In the genomic region with DNA sequence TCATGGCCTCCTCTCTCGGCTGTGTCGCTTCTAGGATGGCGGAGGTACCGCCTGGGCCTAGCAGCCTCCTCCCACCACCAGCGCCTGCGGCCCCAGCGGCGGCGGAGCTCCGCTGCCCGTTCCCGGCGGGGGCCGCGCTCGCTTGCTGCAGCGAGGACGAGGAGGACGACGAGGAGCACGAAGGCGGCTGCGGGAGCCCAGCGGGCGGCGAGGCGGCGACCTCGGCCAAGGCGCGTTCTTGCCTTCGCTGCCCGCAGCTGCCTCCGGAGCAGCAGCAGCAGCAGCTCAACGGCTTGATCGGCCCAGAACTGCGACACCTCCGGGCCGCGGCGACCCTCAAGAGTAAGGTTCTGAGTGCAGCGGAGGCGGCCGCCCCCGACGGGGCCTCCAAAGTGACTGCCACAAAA, we compare ENCODE assay signal across 8 mouse cellular contexts. TPM values are rescaled to one million over a fixed set of nuclear protein-coding genes. Genes with fewer than 3 reads are reported as not detected.
DNase-seq lines count a peak whose midpoint lies in the region; ATAC-seq and TF ChIP-seq lines count a peak whose summit lies in the region.

No protein-coding gene starts in this region.

- no peak for TF ChIP-seq CTCF in E14TG2a.4 (conservative IDR thresholded peaks at IDR 0.05; ENCODE audit: low read length)
- TF ChIP-seq CTCF in bone marrow, adult 2 months (IDR thresholded peaks at IDR 0.05; ENCODE audit: control insufficient read depth, insufficient read depth, low read length) = no peak
- no peak for TF ChIP-seq CTCF in layer of hippocampus, adult 2 months (conservative IDR thresholded peaks at IDR 0.05)
- TF ChIP-seq CTCF in lung, embryonic 14.5 days (IDR thresholded peaks at IDR 0.05; ENCODE audit: low read depth) = no peak

- ATAC-seq in erythroid progenitor cell, adult 5-6 weeks (replicated peaks; ENCODE audit: low FRiP score, poor library complexity, severe bottlenecking) = peak; percentile 64; the same call in 1 of the 2 replicates
- peak; percentile 83 for ATAC-seq in lung, embryonic 14.5 days (ENCODE audit: insufficient read depth)
- ATAC-seq in neural tube, embryonic 15.5 days (ENCODE audit: low FRiP score) = peak; percentile 86

- under 1% methylated on average over 46 of the region's 46 CpGs for WGBS in bone marrow, adult 2 months
- 0% methylated on average over 45 of the region's 46 CpGs for WGBS in lung, embryonic 14.5 days
- 3% methylated on average over 45 of the region's 46 CpGs for whole genome bisulfite sequencing in neural tube, embryonic 15.5 days

- H3K27me3 ChIP-seq in E14TG2a.4 (ENCODE audit: insufficient read depth, low read length) = no peaks in the 10 kb centered on the region
- H3K27me3 ChIP-seq in lung, embryonic 14.5 days (ENCODE audit: insufficient read depth, low read length) = no peaks in the 10 kb centered on the region
- H3K27me3 ChIP-seq in neural tube, embryonic 15.5 days (replicated peaks) = no peaks in the 10 kb centered on the region

- peaks cover 29% of the 10 kb centered on the region for H3K36me3 ChIP-seq in E14TG2a.4 (ENCODE audit: insufficient read depth, low read length)
- peaks cover 12% of the 10 kb centered on the region; the same call in 1 of the 2 replicates for H3K36me3 ChIP-seq in lung, embryonic 14.5 days (ENCODE audit: insufficient read depth)
- no peaks in the 10 kb centered on the region for H3K36me3 ChIP-seq in neural tube, embryonic 15.5 days

- peak; percentile 61 to 66 for DNase-seq in heart, postnatal 14 days
- DNase-seq in layer of hippocampus, adult 2 months (ENCODE audit: low spot score in 2 of 2) = peak; percentile 28 to 33
- peak; percentile 69 for DNase-seq in lung, embryonic 14.5 days
- DNase-seq in thymus, adult 18-20 months = peak; percentile 45 to 50

- no peaks in the 10 kb centered on the region for H3K9me3 ChIP-seq in E14TG2a.4 (ENCODE audit: low read length)
- no peaks in the 10 kb centered on the region for H3K9me3 ChIP-seq in lung, embryonic 14.5 days (ENCODE audit: low read depth, low read length)
- no peaks in the 10 kb centered on the region for H3K9me3 ChIP-seq in neural tube, embryonic 15.5 days (replicated peaks)

- peak overlapping the region; percentile 97 for H3K4me2 ChIP-seq in lung, embryonic 14.5 days
- H3K4me2 ChIP-seq in neural tube, embryonic 15.5 days = peak overlapping the region; percentile 83

- no peak for TF ChIP-seq POLR2A in bone marrow, adult 2 months (IDR thresholded peaks at IDR 0.05; ENCODE audit: borderline replicate concordance, control insufficient read depth, low read depth, low read length)

- H3K27ac ChIP-seq in bone marrow, adult 2 months (ENCODE audit: control insufficient read depth, insufficient read depth, low read depth, low read length, poor library complexity) = peak overlapping the region; percentile 87
- peak overlapping the region; percentile 94 for H3K27ac ChIP-seq in layer of hippocampus, adult 2 months
- peak overlapping the region; percentile 78 for H3K27ac ChIP-seq in lung, embryonic 14.5 days (ENCODE audit: low read depth)
- H3K27ac ChIP-seq in neural tube, embryonic 15.5 days (replicated peaks) = peak overlapping the region; percentile 84

- intact Hi-C loops in heart, postnatal 14 days (cut with DNase I) = loop anchor here (5.0 kb wide), 1 partner anchor 105 kb away; a partner anchor contains a TSS

- H3K9ac ChIP-seq in lung, embryonic 14.5 days = peak overlapping the region; percentile 87
- peak overlapping the region; percentile 70 for H3K9ac ChIP-seq in neural tube, embryonic 15.5 days (replicated peaks)

- peak overlapping the region; percentile 93 for H3K4me3 ChIP-seq in E14TG2a.4 (replicated peaks; ENCODE audit: low read length)
- H3K4me3 ChIP-seq in bone marrow, adult 2 months (replicated peaks; ENCODE audit: control insufficient read depth, low read depth, low read length) = peak overlapping the region; percentile 74
- peak overlapping the region; percentile 68 for H3K4me3 ChIP-seq in layer of hippocampus, adult 2 months
- H3K4me3 ChIP-seq in lung, embryonic 14.5 days (ENCODE audit: low read depth, low read length) = peak overlapping the region; percentile 89
- H3K4me3 ChIP-seq in neural tube, embryonic 15.5 days (replicated peaks) = peak overlapping the region; percentile 59

- H3K4me1 ChIP-seq in E14TG2a.4 (replicated peaks; ENCODE audit: low read depth, low read length) = peaks cover 31% of the 10 kb centered on the region
- peaks cover 1% of the 10 kb centered on the region; the same call in 1 of the 2 replicates for H3K4me1 ChIP-seq in bone marrow, adult 2 months (ENCODE audit: control insufficient read depth, insufficient read depth, low read length)
- peaks cover 16% of the 10 kb centered on the region for H3K4me1 ChIP-seq in lung, embryonic 14.5 days (ENCODE audit: insufficient read depth)
- peaks cover 30% of the 10 kb centered on the region for H3K4me1 ChIP-seq in neural tube, embryonic 15.5 days

RNA-seq across cellular contexts. Expression of a gene that starts 0.6 kb away (rescaled TPM):
- polyA plus RNA-seq in bone marrow, adult 2 months (2011; ENCODE audit: insufficient read depth, insufficient read length, low replicate concordance, missing spikeins) = 8.1 and 13.6 TPM in 2 replicates
- total RNA-seq in erythroid progenitor cell, adult 5-6 weeks (2015; ENCODE audit: low replicate concordance) = 9.4 and 12.2 TPM in 2 replicates
- total RNA-seq in erythroid progenitor cell, adult 5-6 weeks (2017; ENCODE audit: low replicate concordance) = 13.2 and 24.1 TPM in 2 replicates
- 10 to 100 TPM; 20.4 to 24.7 TPM for total RNA-seq in heart, postnatal 14 days (2021)
- 10 to 100 TPM; 38.5 to 45.2 TPM for total RNA-seq in layer of hippocampus, adult 2 months (2021)
- 12.5 and 16.7 TPM in 2 replicates for polyA plus RNA-seq in lung, embryonic 14.5 days (2014; fragmentation: Nextera tagmentation; extraction: Ambion mirVana)
- 11.2 and 13.1 TPM in 2 replicates for polyA plus RNA-seq in neural tube, embryonic 15.5 days (2015; fragmentation: Nextera tagmentation; extraction: Ambion mirVana)

Comparison
In these comparisons a context has a peak if more than half of its experiments do, and no peak if none do; other contexts are left out.
1. Peak in every context shown above with its lines: DNase-seq, ATAC-seq, H3K4me3 ChIP-seq and H3K27ac ChIP-seq.